In genomic region chr5:63817270-63817669, GRCm38 (mm10) we compare ENCODE assay signal across 20 mouse cellular contexts. TPM values are rescaled to one million over a fixed set of nuclear protein-coding genes. Genes with fewer than 3 reads are reported as not detected.
DNase-seq lines count a peak whose midpoint lies in the region; ATAC-seq and TF ChIP-seq lines count a peak whose summit lies in the region.
"Had no signal": no experiment of that assay in that cellular context is flagged by ENCODE, and none has a peak within 500 bp of the region (broad histone marks: within the 10 kb centered on the region; RNA-seq: fewer than 3 reads in every experiment).

No protein-coding gene starts in this region.

- no peak overlapping the region for H3K27ac ChIP-seq in heart, embryonic 12.5 days (ENCODE audit: poor library complexity, severe bottlenecking)
- peak overlapping the region; percentile 4; the same call in 1 of the 2 replicates for H3K27ac ChIP-seq in liver, adult 2 months (replicated peaks; ENCODE audit: insufficient read depth, low read depth, low read length)
- no peak overlapping the region for H3K27ac ChIP-seq in liver, embryonic 11.5 days (ENCODE audit: low read depth, low read length)
- H3K27ac ChIP-seq: forebrain, embryonic 15.5 days; hindbrain, embryonic 10.5 days; limb, embryonic 10.5 days; liver, embryonic 14.5 days; midbrain, embryonic 15.5 days had no signal

- no peak for TF ChIP-seq POLR2A in liver, adult 2 months (IDR thresholded peaks at IDR 0.05; ENCODE audit: extremely low read depth, insufficient read depth, low read length)

- H3K4me2 ChIP-seq in heart, embryonic 12.5 days, result no peak overlapping the region
- H3K4me2 ChIP-seq in liver, embryonic 11.5 days, result no peak overlapping the region
- H3K4me2 ChIP-seq: forebrain, embryonic 15.5 days; midbrain, embryonic 15.5 days had no signal

- ATAC-seq in heart, embryonic 12.5 days (ENCODE audit: insufficient number of reproducible peaks, low FRiP score), result no peak
- ATAC-seq in liver, embryonic 11.5 days (replicated peaks; ENCODE audit: low FRiP score), result no peak
- ATAC-seq: activated CD4-positive, CD25-positive, alpha-beta regulatory T cell, adult 4 months; forebrain, embryonic 15.5 days; midbrain, embryonic 15.5 days; Patski had no signal

- intact Hi-C loops in left cerebral cortex, postnatal 25 days (cut with DNase I), result loop anchor here (10.0 kb wide), 1 partner anchor 458 kb away; no protein-coding TSS in a partner anchor

- WGBS in heart, embryonic 12.5 days, result 60% methylated on average over 5 of the region's 5 CpGs
- WGBS in liver, adult 2 months, result 19% methylated on average over 5 of the region's 5 CpGs
- WGBS in liver, embryonic 11.5 days, result 78% methylated on average over 5 of the region's 5 CpGs

- H3K9me3 ChIP-seq in heart, embryonic 12.5 days (replicated peaks), result no peaks in the 10 kb centered on the region
- no peaks in the 10 kb centered on the region for H3K9me3 ChIP-seq in liver, embryonic 11.5 days (ENCODE audit: control insufficient read depth, low read length)
- H3K9me3 ChIP-seq: forebrain, embryonic 15.5 days; hindbrain, embryonic 10.5 days; limb, embryonic 10.5 days; midbrain, embryonic 15.5 days had no signal

- peaks cover 9% of the 10 kb centered on the region; the same call in 1 of the 2 replicates for H3K4me1 ChIP-seq in heart, embryonic 12.5 days (replicated peaks)
- peaks cover 37% of the 10 kb centered on the region for H3K4me1 ChIP-seq in liver, adult 2 months (ENCODE audit: control insufficient read depth, insufficient read depth, low read length)
- H3K4me1 ChIP-seq in liver, embryonic 11.5 days (replicated peaks; ENCODE audit: control insufficient read depth, insufficient read depth, low read length), result peaks cover 7% of the 10 kb centered on the region; the same call in 1 of the 2 replicates

- no peak overlapping the region for H3K4me3 ChIP-seq in heart, embryonic 12.5 days
- no peak overlapping the region for H3K4me3 ChIP-seq in liver, adult 2 months (ENCODE audit: insufficient read depth, low read depth, low read length)
- no peak overlapping the region for H3K4me3 ChIP-seq in liver, embryonic 11.5 days (ENCODE audit: low read depth, low read length)
- H3K4me3 ChIP-seq: erythroblast, embryonic 14.5 days; forebrain, embryonic 15.5 days; hindbrain, embryonic 10.5 days; limb, embryonic 10.5 days; megakaryocyte, embryonic 14.5 days; midbrain, embryonic 15.5 days had no signal

- peak; percentile 60 for DNase-seq in heart, adult 18-20 months
- peak; percentile 79 for DNase-seq in liver, adult 2 months (ENCODE audit: extremely low read depth, low read depth, low spot score)
- no peak for DNase-seq in liver, embryonic 11.5 days (ENCODE audit: low spot score)
- peak; percentile 18 for DNase-seq in heart, postnatal 4 days
- DNase-seq in skeletal muscle tissue, adult 2 months (ENCODE audit: low read depth, low spot score), result peak; percentile 17
- no peak for DNase-seq in left cerebral cortex, postnatal 25 days (ENCODE audit: low spot score in 2 of 2)
- no peak for DNase-seq in thymus, postnatal 4 days
- DNase-seq: adrenal gland, postnatal 14 days; cerebellum, adult 8-10 months; lung, postnatal 10 days had no signal

- peaks cover 6% of the 10 kb centered on the region; the same call in 1 of the 2 replicates for H3K79me2 ChIP-seq in liver, adult 2 months (ENCODE audit: control insufficient read depth, insufficient read depth, low read length)

- H3K9ac ChIP-seq in heart, embryonic 12.5 days, result no peak overlapping the region
- no peak overlapping the region for H3K9ac ChIP-seq in liver, adult 2 months (ENCODE audit: low read depth, low read length)
- no peak overlapping the region for H3K9ac ChIP-seq in liver, embryonic 11.5 days (ENCODE audit: low read depth, low read length)
- H3K9ac ChIP-seq: forebrain, embryonic 15.5 days; liver, embryonic 14.5 days; midbrain, embryonic 15.5 days had no signal

- H3K36me3 ChIP-seq in heart, embryonic 12.5 days, result no peaks in the 10 kb centered on the region
- no peaks in the 10 kb centered on the region for H3K36me3 ChIP-seq in liver, adult 2 months (ENCODE audit: control insufficient read depth, insufficient read depth, low read length)
- H3K36me3 ChIP-seq in liver, embryonic 11.5 days (ENCODE audit: control insufficient read depth, insufficient read depth, low read length), result no peaks in the 10 kb centered on the region
- H3K36me3 ChIP-seq: forebrain, embryonic 15.5 days; hindbrain, embryonic 10.5 days; limb, embryonic 10.5 days; midbrain, embryonic 15.5 days had no signal

- H3K27me3 ChIP-seq in heart, embryonic 12.5 days (replicated peaks), result peaks cover 20% of the 10 kb centered on the region
- H3K27me3 ChIP-seq in liver, adult 2 months (ENCODE audit: control insufficient read depth, insufficient read depth, low read length), result no peaks in the 10 kb centered on the region
- peaks cover 14% of the 10 kb centered on the region for H3K27me3 ChIP-seq in liver, embryonic 11.5 days (replicated peaks; ENCODE audit: control insufficient read depth, insufficient read depth, low read length)

- TF ChIP-seq CTCF in liver, adult 2 months (IDR thresholded peaks at IDR 0.05; ENCODE audit: low read depth, low read length), result no peak

RNA-seq across cellular contexts. Expression of gene 0610040J01Rik, which starts 5.1 kb away (rescaled TPM):
- 1 to 10 TPM; 3.7 to 4.4 TPM for total RNA-seq in heart, adult 18-20 months (2021)
- polyA plus RNA-seq in heart, embryonic 12.5 days (2016; fragmentation: Nextera tagmentation; extraction: Ambion mirVana), result 0.60 and 0.87 TPM in 2 replicates
- total RNA-seq in liver, adult 2 months (2014; rRNA removed), result 20.9 and 23.3 TPM in 2 replicates
- polyA plus RNA-seq in liver, adult 2 months (2012; rRNA removed), result 32.2 and 33.5 TPM in 2 replicates
- 11.8 and 15.4 TPM in 2 replicates for polyA plus RNA-seq in liver, embryonic 11.5 days (2014; fragmentation: Nextera tagmentation; extraction: Ambion mirVana)
- under 1 TPM; 0.64 to 0.77 TPM for total RNA-seq in heart, postnatal 4 days (2021)
- 1 to 10 TPM; 4.2 to 6.2 TPM for total RNA-seq in left cerebral cortex, postnatal 25 days (2021)
- polyA plus RNA-seq: activated CD4-positive, CD25-positive, alpha-beta regulatory T cell, adult 4 months had no signal

Comparison
In these comparisons a context has a peak if more than half of its experiments do, and no peak if none do; other contexts are left out.
1. DNase-seq: peak in heart, adult 18-20 months (2 of 2), liver, adult 2 months (single experiment), heart, postnatal 4 days (single experiment) and skeletal muscle tissue, adult 2 months (single experiment); none in liver, embryonic 11.5 days (single experiment), left cerebral cortex, postnatal 25 days (0 of 2) and thymus, postnatal 4 days (single experiment).